Mouse (Mus musculus) layer of hippocampus, adult 8-10 months (tissue): Measurements from ENCODE around the gene Poc1b. TPM values are rescaled to one million over a fixed set of nuclear protein-coding genes. Genes with fewer than 3 reads are reported as not detected.

Experiments
- DNase-seq, 2 experiments: peaks; one replicate each; pipeline ENCODE4 v3.0.0; 2022; ENCODE audit warnings: low spot score in 2 of 2
- total RNA-seq, 4 experiments: library from RNA; stranded (reverse); gene quantifications; 2 replicates each; pipeline ENCODE4 v1.2.4; 2022

Poc1b gene
- total RNA-seq = 10 to 100 TPM in 1 of 4 experiments, 1 to 10 TPM in 3; 7.4 to 11.2 (median 8.1) TPM

DNA sequence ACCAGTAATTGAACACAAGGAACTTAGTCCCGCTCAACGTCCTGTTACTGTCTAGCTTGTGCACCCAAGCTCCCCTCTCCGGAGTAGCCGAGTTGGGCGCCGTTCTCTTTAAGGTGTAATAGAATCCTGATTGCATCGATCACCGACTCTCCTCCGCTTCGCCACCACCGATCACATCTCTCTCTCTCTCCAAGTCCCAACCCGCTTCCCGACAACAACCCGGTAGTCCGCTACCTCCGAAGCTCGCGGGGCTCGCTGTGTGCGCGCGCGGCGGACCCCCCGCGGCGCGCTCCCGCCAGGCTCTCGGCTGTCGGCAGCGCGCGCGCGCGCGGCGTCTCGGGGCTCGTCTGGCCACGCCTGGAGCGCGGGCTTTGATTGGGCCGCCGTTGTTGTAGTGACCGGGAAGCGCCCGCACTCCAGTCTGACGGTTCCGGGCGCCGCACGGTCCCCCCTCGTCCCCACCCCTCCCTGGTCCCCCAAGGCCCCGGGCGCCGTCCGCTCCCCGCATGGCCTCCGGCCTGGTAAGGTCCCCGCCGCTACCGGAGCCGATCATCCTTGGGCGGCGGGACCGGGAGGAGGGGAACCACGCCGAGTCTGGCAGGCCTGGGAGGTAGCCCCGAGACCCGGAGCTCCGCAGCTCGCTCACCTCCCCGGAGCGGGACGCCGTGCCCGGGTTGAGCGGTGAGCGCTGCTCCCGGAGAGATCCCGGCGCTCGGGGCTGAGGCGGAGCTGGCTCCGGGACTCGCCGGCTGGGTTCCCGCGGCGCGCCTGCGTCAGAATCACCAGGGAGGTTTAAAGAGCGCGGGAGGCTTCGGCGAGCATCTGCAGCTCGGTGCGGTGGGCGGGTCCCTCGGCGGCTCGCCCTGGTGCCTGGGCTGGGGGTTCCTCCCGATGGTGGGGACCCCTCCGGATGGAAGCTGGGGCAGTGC is at the start of gene Poc1b:
Gene Poc1b, plus strand, starts transcription at position 334 of the 929 bp plus-strand sequence.
- DNase-seq = peak; percentile 48 to 71

DNA sequence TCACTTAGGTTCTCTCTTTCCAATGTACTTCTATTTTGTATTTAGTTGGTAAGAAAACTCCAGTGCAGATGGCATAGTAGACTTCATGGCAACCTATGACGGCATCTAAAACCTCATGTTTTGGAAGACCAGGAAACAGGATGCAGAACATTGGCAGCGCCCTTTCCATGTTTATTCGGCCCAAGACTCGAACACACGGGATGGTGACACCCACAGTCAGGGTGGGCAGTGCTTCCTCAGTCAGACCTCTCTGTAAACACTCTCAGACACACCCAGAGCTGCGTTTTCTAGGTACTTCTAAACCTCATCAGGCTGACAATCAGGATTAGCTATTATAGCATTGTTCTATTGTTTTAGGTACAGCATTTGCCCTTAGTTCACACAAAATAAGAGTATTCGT is 46.2 kb upstream of the Poc1b start:
- no peak for DNase-seq

DNA sequence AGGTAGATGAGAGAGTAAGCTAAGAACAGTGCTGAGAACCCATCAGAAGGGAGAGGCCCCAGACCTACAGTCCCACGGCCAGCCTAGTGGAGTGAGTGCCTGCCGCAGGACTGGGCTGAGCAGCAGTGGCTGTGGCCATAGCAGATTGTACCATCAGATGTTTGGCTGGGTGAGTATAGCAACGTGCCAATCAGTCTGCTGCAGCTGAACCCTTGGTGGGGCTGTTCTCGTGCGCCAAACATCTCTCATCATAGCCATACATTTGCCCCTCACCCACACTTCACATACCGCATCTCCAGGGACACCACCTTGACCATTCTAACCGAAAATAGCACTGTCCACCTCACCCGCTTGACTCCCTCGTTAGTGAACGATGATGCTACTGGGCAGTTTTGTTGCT is 45.4 kb upstream of the Poc1b start:
- no peak for DNase-seq

DNA sequence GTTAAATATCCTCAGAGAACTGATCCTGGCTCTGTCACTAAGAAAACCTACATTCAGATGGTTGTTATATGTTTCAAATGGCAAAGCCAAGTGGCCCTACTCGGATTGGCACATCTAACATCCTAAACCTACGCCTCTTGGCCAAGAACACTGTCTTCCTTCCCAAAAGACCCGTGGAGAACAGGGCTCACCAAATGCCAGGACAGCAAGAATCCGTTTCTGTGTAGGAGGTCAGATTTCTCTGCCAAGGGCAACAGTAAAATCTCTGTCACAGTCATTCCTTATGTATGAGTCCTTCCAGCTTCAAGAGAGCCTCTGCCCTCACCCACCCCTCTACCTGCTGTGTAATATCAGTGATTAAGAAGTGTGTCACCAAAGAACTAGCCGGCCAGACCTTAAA is 44.3 kb upstream of the Poc1b start:
- DNase-seq = no peak

DNA sequence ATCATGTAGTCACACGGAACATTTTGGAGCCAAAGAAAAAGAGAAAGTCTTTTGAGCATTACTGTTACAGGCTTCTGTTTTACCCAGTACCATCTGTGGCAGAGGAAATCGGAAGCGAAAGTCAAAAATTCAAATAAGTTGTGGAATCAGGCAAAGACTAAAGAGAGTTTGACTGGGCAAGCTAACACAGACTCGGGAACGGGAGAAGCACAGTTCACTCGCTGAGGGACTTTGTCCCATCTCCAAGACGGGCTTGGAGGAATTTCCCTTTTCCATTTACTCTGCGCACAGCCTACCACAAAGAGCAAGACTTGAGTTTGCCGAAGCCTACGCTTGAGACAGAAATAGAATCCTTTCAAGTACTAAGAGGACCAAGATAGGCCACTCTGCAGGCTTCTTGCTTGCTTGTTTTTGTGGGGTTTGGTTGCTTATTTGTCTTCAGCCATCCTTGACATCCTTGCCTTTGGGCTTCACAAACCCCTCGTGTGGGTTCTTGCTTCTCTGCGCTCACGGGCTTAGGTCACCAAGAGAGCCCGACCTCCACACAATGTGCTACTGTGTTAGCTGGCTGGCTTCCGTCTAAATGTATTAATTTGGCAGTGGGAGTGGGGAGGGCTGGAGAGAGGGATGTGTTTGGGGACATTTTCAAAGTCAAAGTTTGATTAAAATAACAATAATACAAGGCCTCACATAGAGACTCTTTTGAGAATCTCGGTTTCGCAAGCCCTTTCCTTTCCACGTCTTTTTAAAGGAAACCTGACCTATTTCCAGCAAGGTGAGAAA is 30.5 kb upstream of the Poc1b start:
- DNase-seq = no peak

DNA sequence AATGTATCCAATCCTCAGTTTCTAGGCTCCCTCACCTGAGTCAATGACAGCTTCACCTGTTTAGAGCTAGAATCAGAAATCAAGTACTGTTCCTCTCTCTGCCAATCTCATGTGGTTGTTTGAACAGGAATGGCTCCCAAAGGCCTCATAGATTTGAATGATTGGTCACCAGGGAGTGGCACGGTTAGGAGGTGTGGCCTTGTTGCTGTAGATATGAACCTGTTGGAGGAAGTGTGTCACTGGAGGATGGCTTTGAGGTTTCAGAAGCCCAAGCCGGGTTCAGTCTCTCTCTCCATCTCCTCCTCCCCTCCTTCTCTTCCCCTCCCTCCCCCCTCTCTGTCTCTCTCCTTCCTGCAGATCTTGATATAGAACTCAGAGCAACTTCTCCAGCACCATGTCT is 28.2 kb upstream of the Poc1b start:
- peak in 1 of 2 experiments; percentile 0 for DNase-seq

DNA sequence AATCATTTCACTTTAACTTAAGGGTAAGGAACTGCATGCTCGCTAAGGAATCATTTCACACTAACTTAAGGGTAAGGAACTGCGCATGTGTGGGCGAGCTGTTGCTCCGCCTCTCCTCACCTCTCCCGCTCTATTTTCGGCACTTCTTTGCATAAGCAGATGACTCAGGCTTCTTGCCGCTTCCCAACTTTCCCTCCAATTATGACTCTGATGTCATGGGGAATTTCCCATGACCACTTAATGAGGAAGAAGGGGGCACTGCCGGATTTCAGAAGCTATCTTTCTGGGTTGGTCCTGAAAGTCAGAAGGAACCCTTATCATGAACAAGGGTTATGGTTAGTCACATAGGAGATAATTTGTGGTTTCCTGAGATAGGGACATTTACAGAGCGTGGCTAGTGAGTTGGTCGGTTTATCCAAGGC is 25.3 kb upstream of the Poc1b start:
- DNase-seq = peak; percentile 2 to 8

DNA sequence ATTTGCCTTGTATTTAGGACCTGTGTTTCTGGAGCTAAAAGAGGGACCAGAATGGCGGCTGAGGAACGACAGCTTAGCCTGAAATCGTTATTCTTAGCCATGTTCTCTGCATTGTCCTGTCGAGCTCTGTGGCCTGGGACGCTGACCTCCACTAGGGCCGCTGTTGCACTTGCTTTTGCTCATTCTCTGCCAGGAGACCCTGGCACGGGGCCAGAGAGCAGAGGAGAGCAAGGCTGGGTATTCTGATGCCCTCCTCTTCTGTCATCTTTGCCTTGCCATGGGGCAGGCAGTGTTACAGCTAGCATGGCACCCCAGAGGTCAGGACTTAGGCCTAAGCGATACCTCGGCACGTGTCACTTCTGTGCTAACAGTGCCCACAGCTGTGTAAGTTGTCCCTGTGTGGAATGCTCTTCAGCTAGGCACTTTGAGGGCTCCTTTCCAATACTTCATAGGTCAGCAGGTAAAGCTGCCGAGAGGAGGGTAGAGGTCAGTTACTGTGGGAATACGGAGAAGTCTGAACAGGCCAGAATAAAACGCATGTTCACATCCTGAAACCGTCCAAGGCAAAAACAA is 23.3 kb upstream of the Poc1b start:
- DNase-seq = no peak

DNA sequence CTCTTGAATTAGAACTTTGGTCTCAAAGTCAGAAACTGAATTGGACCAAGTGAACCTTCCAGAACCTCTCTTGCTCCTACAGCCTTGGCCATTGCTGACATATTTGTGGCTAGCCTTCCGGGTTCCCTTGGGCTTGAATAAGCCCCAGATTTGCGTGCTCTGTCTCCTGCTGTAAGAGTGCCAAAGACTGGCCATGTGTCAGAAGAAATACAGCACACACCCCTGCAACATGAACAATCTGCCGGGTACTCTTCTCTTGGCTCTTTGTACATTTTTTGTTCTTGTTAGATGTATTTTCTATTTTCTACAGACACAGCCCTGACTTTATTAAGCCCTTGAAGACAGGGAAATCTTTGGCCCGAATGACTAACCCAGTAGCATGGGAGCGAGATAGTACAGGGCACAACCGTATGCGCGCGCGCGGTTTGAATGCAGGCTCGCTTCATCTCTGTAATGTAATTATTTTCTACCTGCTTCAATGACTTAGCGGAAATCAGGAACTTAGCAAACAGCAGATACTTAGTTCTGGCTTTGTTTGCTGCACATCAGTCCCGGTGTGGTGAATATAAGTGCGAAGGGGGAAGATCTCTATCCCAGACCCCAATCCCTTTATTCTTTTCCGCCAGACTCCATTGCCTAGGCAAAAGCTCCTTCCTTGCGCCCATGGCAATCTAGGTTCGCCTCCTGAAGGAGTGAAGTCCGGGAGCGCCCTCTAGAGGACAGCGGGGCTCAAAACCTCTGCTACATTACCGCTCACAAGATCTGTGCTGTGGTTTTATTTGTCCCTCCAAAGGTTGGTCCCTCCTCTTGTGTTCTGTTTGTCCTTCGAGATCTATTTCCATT is 22.2 kb upstream of the Poc1b start:
- peak; percentile 69 to 92 for DNase-seq

DNA sequence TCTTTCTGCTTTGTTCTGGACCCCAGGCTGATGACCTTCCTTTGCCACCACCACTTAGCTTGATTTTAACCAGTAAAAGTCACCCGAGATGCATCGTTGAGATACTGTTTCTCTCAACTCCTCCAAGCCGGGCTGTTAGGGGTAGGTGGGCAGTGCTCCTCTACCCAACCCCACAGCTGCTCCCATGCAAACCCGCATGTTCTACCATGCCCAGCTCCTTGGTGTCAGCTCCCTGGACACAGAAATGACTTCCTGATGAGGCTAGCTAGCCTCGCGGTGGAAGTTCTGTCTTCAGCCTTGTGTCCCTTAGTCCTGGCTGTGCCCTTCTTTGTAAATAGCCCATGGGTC is 21.6 kb upstream of the Poc1b start:
- no peak for DNase-seq

DNA sequence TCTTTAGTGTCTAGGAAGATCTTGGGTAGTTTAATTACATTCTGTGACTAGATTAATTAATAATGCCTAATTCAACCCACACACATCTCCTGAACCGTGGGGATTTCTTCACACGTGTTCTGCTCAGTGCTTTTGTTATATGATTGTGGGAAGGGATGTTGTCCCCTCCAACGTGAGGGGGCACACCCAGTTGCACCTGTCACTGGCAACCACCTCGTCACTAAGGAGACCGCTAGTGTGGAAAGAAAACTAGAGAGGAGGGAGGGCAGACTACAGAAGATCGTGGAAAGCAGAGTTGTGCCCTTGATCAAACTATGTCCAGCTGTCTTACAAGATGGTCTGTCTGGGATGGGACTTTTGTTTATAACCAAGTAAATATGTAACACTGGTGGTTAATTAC is 20.8 kb upstream of the Poc1b start:
- no peak for DNase-seq

DNA sequence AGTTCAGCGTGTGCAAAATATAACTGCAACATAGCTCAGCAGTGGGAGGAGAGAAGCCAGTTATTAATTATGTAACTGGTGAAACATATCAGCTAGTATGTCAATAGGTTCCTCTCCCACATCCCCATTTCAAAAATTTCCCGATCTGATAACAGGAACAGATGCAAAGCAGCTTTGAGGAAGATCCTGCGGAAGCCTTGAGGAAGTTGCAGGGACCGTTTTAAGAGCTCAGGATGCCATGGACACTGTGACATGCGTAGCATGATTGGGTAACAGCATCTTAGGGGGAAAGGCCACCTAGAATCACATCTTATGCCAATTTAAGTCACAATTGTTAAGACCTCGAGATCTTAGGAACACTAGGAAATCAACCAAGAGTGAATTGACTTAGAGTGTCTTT is 16.9 kb upstream of the Poc1b start:
- DNase-seq = no peak

DNA sequence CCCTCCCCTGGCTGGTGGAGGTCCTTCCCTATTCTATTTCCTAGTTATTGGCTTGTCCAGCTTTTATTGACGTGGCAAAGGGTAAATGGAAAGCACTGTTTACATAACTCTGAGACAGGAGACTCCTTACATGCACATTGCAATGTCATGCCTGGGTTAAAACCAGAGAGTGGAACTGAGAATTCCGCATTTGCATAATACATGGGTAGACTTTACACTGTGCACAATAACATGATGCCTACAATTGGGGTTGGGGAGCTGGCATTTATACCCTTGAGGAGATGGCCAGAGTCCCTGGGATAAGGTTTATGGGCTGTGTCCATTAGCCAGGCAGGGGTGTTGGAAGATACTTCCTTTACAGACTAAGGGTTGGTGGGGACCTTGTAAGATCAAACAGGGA is 13.5 kb upstream of the Poc1b start:
- no peak for DNase-seq

DNA sequence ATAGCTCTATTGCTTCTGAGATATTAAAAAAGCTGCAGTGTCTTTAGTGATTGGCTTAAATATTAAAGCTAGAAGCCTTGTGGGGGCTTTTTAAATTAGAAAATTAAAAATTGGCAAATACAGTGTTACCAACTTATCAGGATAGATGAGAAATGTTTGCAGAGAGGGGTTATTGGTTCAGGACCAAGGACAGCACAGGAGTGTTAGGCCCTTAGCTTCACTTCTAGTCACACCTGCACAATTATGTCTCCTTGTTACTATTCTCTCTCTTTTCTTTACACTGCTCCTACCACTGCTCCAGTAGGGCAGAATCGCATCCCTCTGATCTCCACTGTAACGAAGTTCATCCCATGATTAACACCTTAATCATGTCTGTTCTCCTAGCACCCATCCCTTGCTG is 11.7 kb upstream of the Poc1b start:
- no peak for DNase-seq

DNA sequence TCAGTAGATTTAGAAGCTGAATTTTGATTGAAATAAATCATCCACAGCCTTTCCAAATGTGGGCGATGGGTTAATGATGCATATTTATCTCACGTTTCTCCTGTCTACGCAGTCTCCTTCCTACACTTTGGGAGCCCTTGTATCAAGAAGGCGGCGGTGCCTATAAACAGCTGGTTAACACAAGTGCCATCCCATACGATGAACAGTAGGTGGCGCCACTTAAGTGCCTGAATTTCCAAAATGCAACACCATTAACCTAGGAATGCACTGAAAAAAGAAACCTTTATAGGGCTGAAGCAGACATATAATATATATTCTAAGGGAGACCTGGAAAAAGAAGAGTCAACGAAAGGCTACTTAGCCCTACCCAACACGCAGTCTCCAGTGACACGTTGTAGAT is 9.5 kb upstream of the Poc1b start:
- DNase-seq = peak in 1 of 2 experiments; percentile 38

DNA sequence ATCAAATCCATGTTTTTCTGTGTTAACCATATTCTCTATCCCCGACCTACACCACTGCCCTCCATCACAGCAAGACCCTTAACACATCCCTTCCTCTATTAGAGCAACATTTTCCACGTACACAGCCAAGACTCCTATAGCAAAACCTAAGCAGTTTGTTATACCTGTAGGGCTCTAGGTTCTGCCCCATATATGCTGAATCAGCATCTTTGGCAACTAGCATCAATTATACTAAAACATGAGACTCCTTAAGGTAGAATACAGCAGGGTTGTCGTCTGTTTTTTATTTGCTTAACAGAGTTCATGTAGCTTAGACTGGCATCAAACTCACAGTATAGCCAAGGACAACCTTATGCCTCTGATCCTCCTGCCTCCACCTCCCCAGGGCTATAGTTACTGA is 1.3 kb upstream of the Poc1b start:
- no peak for DNase-seq

DNA sequence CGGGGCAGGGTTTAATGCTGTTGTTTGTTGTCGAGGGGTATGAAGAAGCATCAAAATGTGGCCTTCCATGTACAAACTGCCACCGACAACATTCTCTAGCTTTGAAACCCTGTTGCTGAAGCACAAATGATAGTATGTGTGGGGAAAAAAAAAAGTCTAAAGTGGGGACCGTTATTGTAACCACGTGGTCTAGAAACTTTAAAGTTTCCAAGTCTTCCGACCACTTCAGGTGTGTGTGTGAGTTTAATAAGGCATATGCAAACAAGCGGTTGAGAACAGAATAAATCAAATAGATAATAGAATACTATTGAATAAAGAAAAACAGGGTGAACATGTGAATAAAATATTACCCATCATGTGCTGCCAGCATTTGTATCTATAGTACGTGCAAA is 529 bp upstream of the Poc1b start:
- DNase-seq = no peak

DNA sequence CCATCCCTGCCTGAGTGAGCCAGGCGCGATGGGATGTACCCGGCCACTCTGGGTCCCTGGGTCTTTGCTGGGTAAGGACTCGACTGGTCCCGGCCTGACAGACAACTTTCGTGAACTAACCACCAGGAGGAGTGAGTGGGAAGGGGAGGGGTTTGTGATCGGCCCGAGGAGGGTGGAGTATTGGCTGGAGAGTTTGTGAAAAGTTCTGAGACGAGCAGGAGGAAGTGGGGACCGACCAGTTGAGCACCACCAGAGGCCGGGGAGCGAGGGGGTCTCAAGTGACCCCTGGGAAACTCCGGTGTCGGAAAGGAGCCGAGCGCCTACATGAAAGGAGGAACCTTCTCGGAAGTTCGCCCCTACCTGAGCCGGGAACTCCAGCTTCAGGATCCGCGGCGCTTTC is 1.1 kb downstream of the Poc1b start, which contains the start of gene Galnt4:
Gene Galnt4, plus strand, starts transcription at position 196 of the 400 bp plus-strand sequence.
- peak; percentile 43 to 53 for DNase-seq

DNA sequence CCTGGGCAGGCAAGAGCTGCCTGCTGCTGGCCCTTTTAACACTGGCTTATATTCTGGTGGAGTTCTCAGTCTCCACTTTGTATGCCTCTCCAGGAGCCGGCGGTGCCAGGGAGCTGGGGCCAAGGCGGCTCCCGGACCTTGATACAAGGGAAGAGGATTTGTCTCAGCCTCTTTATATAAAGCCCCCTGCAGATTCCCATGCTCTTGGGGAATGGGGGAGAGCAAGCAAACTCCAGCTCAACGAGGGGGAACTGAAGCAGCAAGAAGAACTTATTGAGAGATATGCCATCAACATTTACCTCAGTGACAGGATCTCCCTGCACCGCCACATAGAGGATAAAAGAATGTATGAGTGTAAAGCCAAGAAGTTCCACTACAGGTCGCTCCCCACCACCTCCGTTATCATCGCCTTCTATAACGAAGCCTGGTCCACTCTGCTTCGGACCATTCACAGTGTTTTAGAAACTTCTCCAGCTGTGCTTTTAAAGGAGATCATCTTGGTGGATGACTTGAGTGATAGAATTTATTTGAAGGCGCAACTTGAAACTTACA is 1.7 kb downstream of the Poc1b start:
- no peak for DNase-seq

DNA sequence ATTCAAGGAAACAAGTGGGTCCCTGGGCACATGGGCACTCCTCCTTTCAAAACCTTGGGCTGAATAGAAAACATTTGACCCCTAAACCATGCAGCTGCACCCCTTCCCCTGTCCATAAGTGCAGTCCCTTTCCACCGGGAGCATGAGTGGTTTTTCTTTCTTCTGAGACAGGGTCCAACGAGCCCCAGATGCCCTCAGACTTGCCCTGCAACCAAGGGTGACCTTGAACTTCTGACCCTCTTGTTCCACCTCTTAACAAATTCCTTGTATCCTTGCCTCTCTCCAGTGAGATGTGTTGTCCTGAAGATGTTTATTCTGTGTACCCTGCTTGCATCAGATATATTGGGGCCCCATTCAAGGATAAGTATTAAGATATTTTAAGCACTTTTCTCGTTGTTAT is 6.7 kb downstream of the Poc1b start:
- no peak for DNase-seq

DNA sequence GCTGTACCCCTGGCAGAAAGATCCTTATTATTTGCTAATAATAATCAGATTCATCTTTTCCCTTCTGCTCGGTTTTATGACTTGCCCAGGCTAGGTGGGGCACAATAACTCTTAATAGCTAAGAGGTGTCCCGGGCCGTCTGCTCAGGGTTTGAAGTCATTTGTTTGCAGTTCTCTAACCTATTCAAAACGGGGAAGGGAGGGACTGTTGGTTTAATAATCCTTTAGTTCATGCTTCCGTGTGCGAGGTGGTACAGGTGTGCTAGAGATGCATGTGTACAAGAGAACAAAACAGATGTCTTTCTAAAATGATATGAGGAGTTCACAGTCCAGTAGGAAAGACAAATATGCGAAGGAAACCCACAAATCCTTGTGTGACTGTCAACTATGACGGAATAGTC is 7.5 kb downstream of the Poc1b start:
- DNase-seq = no peak
